Mouse (Mus musculus) mouse trophoblast stem cell (cell line): Measurements from ENCODE around the gene Nuak1.
"Not testable (repeated sequence)": the region's sequence is repeated elsewhere in the genome, so short reads cannot be mapped to it uniquely, and the experiment has no call there.

Source experiments
- in situ Hi-C, 2 experiments: fragments of 300-500 bp; cut with MseI, MboI; formaldehyde crosslinking; loops; 2 replicates in 1 of 2; 3 replicates in 1 of 2; pipeline ENCODE4 v1.15.1; 2025

Nuak1 gene

GRCm38 (mm10) chr10:84440541-84441433, at the start of gene Nuak1:
Gene Nuak1, minus strand, starts transcription at chr10:84440597.
- in situ Hi-C loops, result loop anchor here (10.0 to 25.0 kb wide), 2 partner anchors 416 to 628 kb away; no protein-coding TSS in a partner anchor

- in situ Hi-C loops, result no loop called here
Observed at GRCm38 (mm10) chr10:84490115-84490514, 49.7 kb upstream of the Nuak1 start.

GRCm38 (mm10) chr10:84488315-84488714, 47.9 kb upstream of the Nuak1 start:
- in situ Hi-C loops, result no loop called here

GRCm38 (mm10) chr10:84484661-84485060, 44.3 kb upstream of the Nuak1 start:
- in situ Hi-C loops, result no loop called here

GRCm38 (mm10) chr10:84483553-84483952, 43.2 kb upstream of the Nuak1 start:
- in situ Hi-C loops, result no loop called here

GRCm38 (mm10) chr10:84483069-84483468, 42.7 kb upstream of the Nuak1 start:
- in situ Hi-C loops, result no loop called here

- in situ Hi-C loops, result not testable (repeated sequence)
Observed at GRCm38 (mm10) chr10:84482418-84482817, 42.0 kb upstream of the Nuak1 start.

- in situ Hi-C loops, result no loop called here
Observed at GRCm38 (mm10) chr10:84481327-84481671, 40.9 kb upstream of the Nuak1 start.

GRCm38 (mm10) chr10:84480667-84481326, 40.4 kb upstream of the Nuak1 start:
- in situ Hi-C loops, result no loop called here

- in situ Hi-C loops, result no loop called here
Observed at GRCm38 (mm10) chr10:84480146-84480545, 39.7 kb upstream of the Nuak1 start.

GRCm38 (mm10) chr10:84477613-84478076, 37.2 kb upstream of the Nuak1 start:
- in situ Hi-C loops, result no loop called here

GRCm38 (mm10) chr10:84477045-84477612, 36.7 kb upstream of the Nuak1 start:
- in situ Hi-C loops, result no loop called here

GRCm38 (mm10) chr10:84467555-84468164, 27.3 kb upstream of the Nuak1 start:
- in situ Hi-C loops, result no loop called here

- in situ Hi-C loops, result no loop called here
Observed at GRCm38 (mm10) chr10:84465511-84465910, 25.1 kb upstream of the Nuak1 start.

GRCm38 (mm10) chr10:84460420-84461101, 20.2 kb upstream of the Nuak1 start:
- in situ Hi-C loops, result no loop called here

GRCm38 (mm10) chr10:84458094-84458493, 17.7 kb upstream of the Nuak1 start:
- in situ Hi-C loops, result no loop called here

GRCm38 (mm10) chr10:84457539-84457938, 17.1 kb upstream of the Nuak1 start:
- in situ Hi-C loops, result no loop called here

- in situ Hi-C loops, result no loop called here
Observed at GRCm38 (mm10) chr10:84456632-84457320, 16.4 kb upstream of the Nuak1 start.

- in situ Hi-C loops, result no loop called here
Observed at GRCm38 (mm10) chr10:84451883-84452282, 11.5 kb upstream of the Nuak1 start.

- in situ Hi-C loops, result no loop called here
Observed at GRCm38 (mm10) chr10:84450654-84451053, 10.3 kb upstream of the Nuak1 start.

GRCm38 (mm10) chr10:84449733-84450132, 9.3 kb upstream of the Nuak1 start:
- in situ Hi-C loops, result loop anchor here (10.0 to 25.0 kb wide), 2 partner anchors 425 to 637 kb away; no protein-coding TSS in a partner anchor
